Mouse (Mus musculus) testis, adult 2 months (tissue): ENCODE data around the gene Ddx58.

ENCODE experiments used
- CTCF ChIP-seq: fragments of 200-500 bp; IDR thresholded peaks from 2 replicates; pipeline ENCODE4 v1.5.1; 2012; ENCODE audit warnings: low read depth, mild to moderate bottlenecking, inconsistent platforms, low read length, moderate library complexity; ENCODE audit not compliant: control insufficient read depth, insufficient read depth, insufficient replicate concordance
- POLR2A ChIP-seq: fragments of 200-500 bp; IDR thresholded peaks from 2 replicates; pipeline ENCODE4 v1.6.1; 2012; ENCODE audit warnings: low read depth, mild to moderate bottlenecking, inconsistent platforms, low read length, moderate library complexity; ENCODE audit not compliant: control insufficient read depth

DNA sequence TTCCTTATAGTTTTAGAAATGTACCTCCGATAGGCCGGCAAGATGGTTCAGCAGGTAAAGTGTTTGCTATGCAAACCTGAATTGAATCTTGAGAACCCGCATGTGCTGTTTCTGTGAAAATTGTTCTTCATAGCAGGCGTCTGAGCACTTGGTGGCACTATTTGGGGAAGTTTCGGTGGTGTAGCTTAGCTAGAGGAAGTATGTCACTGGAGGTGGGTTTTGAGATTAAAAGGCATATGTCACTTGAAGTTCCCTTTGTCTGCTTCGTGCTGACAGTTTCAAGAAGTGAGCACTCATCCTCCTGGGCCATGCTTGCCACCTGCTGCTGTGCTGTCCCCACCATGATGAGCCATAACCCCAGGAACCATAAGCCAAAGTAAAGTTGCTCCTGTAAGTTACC lies 47.8 kb upstream of the Ddx58 start:
- TF ChIP-seq CTCF: no peak
- TF ChIP-seq POLR2A: no peak
